Mouse (Mus musculus) lung, postnatal 0 days (tissue): ENCODE measurements around the gene Erg28. TPM values are rescaled to one million over a fixed set of nuclear protein-coding genes. Genes with fewer than 3 reads are reported as not detected.
A peak's percentile ranks its signal among the peaks of the same experiment; 100 is the strongest.

Experiments
- ATAC-seq: fragments of 200-750 bp; cut with Nextera tagmentation; 2 replicates; pipeline ENCODE4 v1.8.0; 2017; ENCODE audit warnings: moderate library complexity
- DNase-seq: peaks from one replicate; pipeline ENCODE4 v3.0.0-alpha.2; 2016; ENCODE audit warnings: low spot score
- H3K27ac ChIP-seq: fragments of 300-500 bp; sonication (generic); 2 replicates; pipeline ENCODE4 v1.5.1; 2014; ENCODE audit warnings: antibody characterized with exemption, mild to moderate bottlenecking, low read length, mixed read lengths
- H3K27me3 ChIP-seq: fragments of 300-500 bp; sonication (generic); replicated peaks from 2 replicates; pipeline ENCODE4 v1.6.1; 2014; ENCODE audit warnings: low read length, mixed read lengths; ENCODE audit not compliant: insufficient read depth
- H3K36me3 ChIP-seq: fragments of 300-500 bp; sonication (generic); 2 replicates; pipeline ENCODE4 v1.6.1; 2014; ENCODE audit warnings: low read length, mixed read lengths; ENCODE audit not compliant: insufficient read depth
- H3K4me1 ChIP-seq: fragments of 300-500 bp; sonication (generic); 2 replicates; pipeline ENCODE4 v1.6.1; 2014; ENCODE audit warnings: antibody characterized with exemption, low read depth, low read length, mixed read lengths; ENCODE audit not compliant: insufficient read depth
- H3K4me2 ChIP-seq: fragments of 300-500 bp; sonication (generic); replicated peaks from 2 replicates; pipeline ENCODE4 v1.6.1; 2014; ENCODE audit warnings: low read depth, mild to moderate bottlenecking, low read length, moderate library complexity, mixed read lengths
- H3K4me3 ChIP-seq: fragments of 300-500 bp; sonication (generic); 2 replicates; pipeline ENCODE4 v1.5.1; 2014; ENCODE audit warnings: low read depth, low read length
- H3K9ac ChIP-seq: fragments of 300-500 bp; sonication (generic); replicated peaks from 2 replicates; pipeline ENCODE4 v1.6.1; 2014; ENCODE audit warnings: low read depth, mild to moderate bottlenecking
- H3K9me3 ChIP-seq: fragments of 300-500 bp; sonication (generic); 2 replicates; pipeline ENCODE4 v1.6.1; 2016; ENCODE audit warnings: low read length, mixed read lengths
- CTCF ChIP-seq: IDR thresholded peaks from 2 replicates; pipeline ENCODE4 v1.5.1; 2016; ENCODE audit warnings: antibody characterized with exemption, mild to moderate bottlenecking
- EP300 ChIP-seq: IDR thresholded peaks from 2 replicates; pipeline ENCODE4 v1.6.1; 2016; ENCODE audit warnings: antibody characterized with exemption, mild to moderate bottlenecking, control low read depth
- WGBS: fragments of 180-500 bp; shearing (Covaris S2); extraction: QIAGEN DNeasy Blood & Tissue Kit; methylation state at CpG from one replicate; pipeline ENCODE4 v1.1.7; 2014; 5-methylcytosine and 5-hydroxymethylcytosine counted together
- polyA plus RNA-seq: library from polyadenylated mRNA; unstranded; fragments of >200 nt; fragmentation: Nextera tagmentation; extraction: Ambion mirVana; gene quantifications from 2 replicates; pipeline ENCODE4 v1.2.1, GENCODE M21; 2015

The Erg28 gene
- polyA plus RNA-seq, 1 experiment from 2014 or later: 80.8 TPM

GRCm38 (mm10) chr12:85848164-85848958, 24.0 kb upstream of the Erg28 start:
- H3K4me3 ChIP-seq: no peak overlapping the region
- ATAC-seq (peak; percentile 85), DNase-seq (peak; percentile 64)
- no peak overlapping the region for H3K4me2 ChIP-seq
- H3K4me1 ChIP-seq: no peaks in the 10 kb centered on the region
- 74% methylated on average over 7 of the region's 7 CpGs for WGBS
- peaks cover 10% of the 10 kb centered on the region; the same call in 1 of the 2 replicates for H3K36me3 ChIP-seq
- no peak overlapping the region for H3K9ac ChIP-seq
- TF ChIP-seq EP300: no peak
- peak; percentile 85 for TF ChIP-seq CTCF
- H3K27ac ChIP-seq: no peak overlapping the region
- H3K9me3 ChIP-seq: no peaks in the 10 kb centered on the region
- H3K27me3 ChIP-seq: no peaks in the 10 kb centered on the region

GRCm38 (mm10) chr12:85839371-85840000, 15.1 kb upstream of the Erg28 start:
- TF ChIP-seq CTCF (no peak), EP300 (no peak)
- DNase-seq: no peak

GRCm38 (mm10) chr12:85837765-85838164, 13.4 kb upstream of the Erg28 start:
- H3K36me3 ChIP-seq: no peaks in the 10 kb centered on the region
- H3K4me2 ChIP-seq: no peak overlapping the region
- WGBS: 89% methylated on average over 2 of the region's 2 CpGs
- no peaks in the 10 kb centered on the region for H3K27me3 ChIP-seq
- TF ChIP-seq EP300: no peak
- peak; percentile 28 for TF ChIP-seq CTCF
- no peak for DNase-seq
- H3K27ac ChIP-seq: no peak overlapping the region
- no peak overlapping the region for H3K9ac ChIP-seq
- H3K4me1 ChIP-seq: no peaks in the 10 kb centered on the region
- H3K4me3 ChIP-seq: no peak overlapping the region
- H3K9me3 ChIP-seq: no peaks in the 10 kb centered on the region
- no peak for ATAC-seq

More at GRCm38 (mm10) chr12:85839371-85840000, 15.1 kb upstream of the Erg28 start:
- Histone ChIP-seq H3K27ac (no peak overlapping the region), H3K4me2 (no peak overlapping the region), H3K36me3 (peaks cover 6% of the 10 kb centered on the region; the same call in 1 of the 2 replicates), H3K4me3 (no peak overlapping the region), H3K9ac (no peak overlapping the region), H3K4me1 (no peaks in the 10 kb centered on the region), H3K9me3 (no peaks in the 10 kb centered on the region), H3K27me3 (no peaks in the 10 kb centered on the region)
- WGBS: 91% methylated on average over 12 of the region's 12 CpGs
- no peak for ATAC-seq

- ATAC-seq: no peak
- TF ChIP-seq EP300: no peak
- TF ChIP-seq CTCF: no peak
- no peaks in the 10 kb centered on the region for H3K4me1 ChIP-seq
- no peak for DNase-seq
- no peak overlapping the region for H3K4me2 ChIP-seq
- peaks cover 10% of the 10 kb centered on the region; the same call in 1 of the 2 replicates for H3K36me3 ChIP-seq
- no peak overlapping the region for H3K4me3 ChIP-seq
- 87% methylated on average over 2 of the region's 2 CpGs for WGBS
- H3K27ac ChIP-seq: no peak overlapping the region
- H3K9ac ChIP-seq: no peak overlapping the region
- H3K9me3 ChIP-seq: no peaks in the 10 kb centered on the region
- H3K27me3 ChIP-seq: no peaks in the 10 kb centered on the region
These were observed 10.2 kb upstream of the Erg28 start for GRCm38 (mm10) chr12:85834543-85834942.

GRCm38 (mm10) chr12:85830691-85831090, 6.3 kb upstream of the Erg28 start:
- H3K4me1 ChIP-seq: no peaks in the 10 kb centered on the region
- no peak overlapping the region for H3K4me3 ChIP-seq
- TF ChIP-seq CTCF (no peak), EP300 (no peak)
- no peaks in the 10 kb centered on the region for H3K27me3 ChIP-seq
- DNase-seq: no peak
- no peaks in the 10 kb centered on the region for H3K9me3 ChIP-seq
- 65% methylated on average over 3 of the region's 3 CpGs for WGBS
- no peak overlapping the region for H3K9ac ChIP-seq
- no peak overlapping the region for H3K27ac ChIP-seq
- no peak for ATAC-seq
- H3K36me3 ChIP-seq: peaks cover 10% of the 10 kb centered on the region; the same call in 1 of the 2 replicates
- no peak overlapping the region for H3K4me2 ChIP-seq

GRCm38 (mm10) chr12:85829866-85830265, 5.5 kb upstream of the Erg28 start:
- Histone ChIP-seq H3K9me3 (no peaks in the 10 kb centered on the region), H3K4me3 (no peak overlapping the region), H3K27ac (no peak overlapping the region), H3K36me3 (peaks cover 10% of the 10 kb centered on the region; the same call in 1 of the 2 replicates), H3K27me3 (no peaks in the 10 kb centered on the region), H3K4me1 (no peaks in the 10 kb centered on the region), H3K4me2 (no peak overlapping the region), H3K9ac (no peak overlapping the region)
- no peak for DNase-seq
- ATAC-seq: no peak
- no peak for TF ChIP-seq CTCF
- no peak for TF ChIP-seq EP300
- WGBS: 87% methylated on average over 3 of the region's 3 CpGs
